Mouse (Mus musculus): Measurements from ENCODE around the gene Mfsd6. TPM values are rescaled to one million over a fixed set of nuclear protein-coding genes. Genes with fewer than 3 reads are reported as not detected.

Gene Mfsd6
- total RNA-seq (2021) = 18.2 and 21.1 TPM in 2 replicates
- long read RNA-seq, full-length matches to known transcripts = 11 of 23 reads
- long read RNA-seq, partial matches to known transcripts = 8 of 23 reads
- long read RNA-seq, other reads (novel, unspliced or antisense) = 4 of 23 reads

GRCm38 (mm10) chr1:52727056-52727900, at the start of gene Mfsd6:
Gene Mfsd6, minus strand, starts transcription at chr1:52727462.
- peak; percentile 63 for DNase-seq

- peak; percentile 55 for DNase-seq
These were observed 38.2 kb upstream of the Mfsd6 start for GRCm38 (mm10) chr1:52765176-52766111.

DNA sequence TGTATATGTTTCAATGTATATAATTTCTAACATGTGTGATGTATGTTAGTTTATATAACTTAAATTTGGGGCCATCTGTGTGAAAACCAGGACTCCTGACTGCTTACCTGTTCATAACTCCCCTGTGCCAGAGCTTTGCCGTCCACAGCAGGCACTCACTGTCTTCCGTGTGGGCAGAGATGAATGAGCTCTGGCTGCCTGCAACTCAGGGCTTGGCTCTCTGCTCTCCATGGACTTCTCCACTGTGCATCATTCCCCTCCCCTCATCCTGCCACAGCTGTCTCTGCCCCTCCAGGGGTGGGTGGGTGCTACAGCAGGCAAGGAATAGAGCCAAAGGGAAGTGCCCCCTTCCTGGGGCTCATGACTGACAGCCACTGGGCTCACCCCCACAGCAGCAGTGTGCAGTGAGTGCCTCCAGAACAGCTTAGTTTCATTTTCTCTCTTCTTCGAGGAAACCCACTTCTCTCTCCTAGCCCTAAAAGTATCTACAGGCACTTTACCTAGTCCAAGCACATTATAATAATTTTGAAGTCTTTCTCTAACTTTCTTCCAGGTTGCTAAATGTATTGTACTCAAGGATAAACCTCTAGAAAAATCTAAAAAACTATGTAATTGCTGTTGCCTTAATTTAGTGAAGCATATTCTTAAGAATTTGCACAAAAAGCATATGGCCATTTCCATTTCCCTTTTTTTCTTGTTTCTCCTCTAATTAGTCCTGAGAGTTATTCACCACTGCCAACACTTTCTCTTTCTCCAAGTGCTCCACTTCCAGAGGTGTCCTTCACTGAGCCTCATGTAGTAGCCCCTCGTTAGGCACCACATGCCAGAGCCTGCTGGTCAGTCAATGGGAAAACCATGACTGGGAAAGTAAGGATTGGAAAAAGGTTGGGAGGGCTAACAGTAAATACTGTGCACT, 36.9 kb upstream of the Mfsd6 start:
- peak; percentile 9 for DNase-seq

- DNase-seq = no peak
These were observed 30.9 kb upstream of the Mfsd6 start for GRCm38 (mm10) chr1:52758174-52758573.

GRCm38 (mm10) chr1:52754331-52754730, 27.1 kb upstream of the Mfsd6 start:
- DNase-seq = no peak

GRCm38 (mm10) chr1:52753828-52754227, 26.6 kb upstream of the Mfsd6 start:
- DNase-seq = no peak

DNA sequence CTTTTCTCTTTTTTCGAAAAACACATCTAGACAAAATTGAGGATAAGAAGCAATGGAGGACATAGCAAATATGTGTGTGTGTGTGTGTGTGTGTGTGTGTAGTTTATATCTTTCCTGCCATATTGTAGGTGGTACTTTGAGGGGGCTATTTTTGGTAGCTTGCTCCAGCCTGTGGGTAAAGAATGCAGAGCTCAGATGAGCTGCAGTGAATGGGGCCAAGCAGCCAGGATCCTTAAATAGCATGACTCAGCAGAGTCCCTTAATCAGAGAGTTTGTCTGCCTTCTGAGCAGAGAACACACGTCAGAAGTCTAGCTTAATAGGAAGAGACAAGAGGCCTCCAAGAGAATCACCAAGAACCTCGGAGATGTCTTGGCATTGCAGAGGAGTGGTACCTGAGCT, 25.4 kb upstream of the Mfsd6 start:
- no peak for DNase-seq

GRCm38 (mm10) chr1:52751634-52752033, 24.4 kb upstream of the Mfsd6 start:
- DNase-seq = no peak

GRCm38 (mm10) chr1:52749978-52750377, 22.7 kb upstream of the Mfsd6 start:
- DNase-seq = no peak

DNA sequence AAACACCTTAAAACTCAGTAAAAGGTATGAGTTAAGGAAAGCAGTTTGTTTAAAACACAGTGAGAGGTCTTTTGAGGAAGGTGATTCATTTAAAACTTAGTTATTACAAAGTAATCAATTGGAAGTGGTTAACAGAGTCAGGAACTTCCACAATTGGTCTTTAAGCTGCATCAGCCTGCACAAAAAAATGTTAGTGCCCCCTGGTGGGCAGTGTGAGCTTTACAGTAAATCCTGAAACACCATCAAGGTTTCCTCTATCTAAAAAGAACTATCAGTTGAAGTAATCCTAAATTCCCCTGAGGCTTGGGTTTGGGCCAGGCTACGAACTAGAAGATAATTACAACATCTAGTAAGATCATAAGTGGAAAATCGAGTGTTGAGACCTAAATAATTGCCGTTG, 21.0 kb upstream of the Mfsd6 start:
- peak; percentile 72 for DNase-seq

GRCm38 (mm10) chr1:52742567-52742966, 15.3 kb upstream of the Mfsd6 start:
- DNase-seq = no peak

DNA sequence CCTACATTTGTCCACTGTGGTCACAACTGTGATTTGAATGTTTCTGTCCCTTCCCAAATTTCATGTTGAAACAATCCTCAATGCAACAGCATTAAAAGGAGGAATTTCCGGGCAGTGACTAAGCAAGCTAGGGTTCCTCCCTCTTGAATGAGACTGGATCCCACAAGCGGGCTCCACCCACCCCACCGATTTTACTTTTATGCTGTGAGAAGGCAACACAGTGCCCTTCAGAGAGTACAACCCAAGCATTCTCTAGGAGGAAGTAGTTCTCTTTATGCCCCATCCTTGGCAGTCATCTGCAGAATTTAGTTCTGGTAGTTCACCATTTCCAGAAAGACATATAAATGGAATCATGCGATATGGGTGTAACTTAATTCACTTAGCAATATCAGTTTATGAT, 6.9 kb upstream of the Mfsd6 start:
- no peak for DNase-seq

DNA sequence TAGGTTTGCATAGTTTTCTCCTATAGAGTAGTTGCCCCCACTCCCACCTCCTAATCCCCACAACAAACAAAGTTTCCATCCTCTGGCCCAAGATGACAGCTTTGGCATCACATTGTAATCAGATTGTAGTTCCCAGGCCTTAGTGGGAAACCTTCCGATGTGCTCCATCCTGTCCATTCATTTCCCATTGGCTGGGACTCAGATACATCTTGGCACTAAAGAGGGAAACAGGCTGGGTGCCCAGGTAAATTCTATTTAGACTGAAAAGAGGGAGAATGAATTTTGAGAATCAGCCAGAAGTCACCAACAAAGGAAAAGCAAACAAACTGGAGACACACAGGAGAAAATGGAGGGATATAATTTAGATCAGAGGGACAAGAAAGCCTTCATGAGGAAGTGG, 3.0 kb upstream of the Mfsd6 start:
- DNase-seq = no peak

DNA sequence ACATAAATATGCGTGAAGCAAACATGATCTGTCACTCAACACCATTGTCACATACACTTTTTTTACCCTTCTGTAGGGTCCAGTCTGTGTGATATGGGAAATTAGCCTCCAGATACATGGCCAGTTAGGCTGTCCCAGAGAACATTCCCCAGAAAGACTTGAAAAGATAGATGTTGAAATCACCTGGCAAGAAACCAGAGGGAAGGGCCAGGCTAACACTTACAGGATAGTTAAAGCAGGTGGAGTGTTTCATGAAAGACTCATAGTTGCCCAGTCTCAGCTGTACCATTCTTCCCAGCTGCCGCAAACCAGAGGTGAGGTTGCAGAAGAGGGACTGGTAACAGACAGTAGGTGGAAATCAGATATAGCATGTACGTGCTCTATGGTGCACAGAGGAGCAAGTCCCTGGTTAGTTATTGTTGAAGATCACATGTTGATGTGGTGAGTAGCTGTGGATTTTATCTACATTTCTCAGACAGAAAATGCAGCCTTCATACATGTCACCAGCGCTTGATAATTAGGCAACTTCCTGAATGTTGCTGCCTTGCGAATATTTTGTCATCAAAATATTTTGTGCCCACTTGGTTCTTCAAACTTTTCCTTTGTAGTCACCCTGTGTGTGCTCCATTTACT, 1.7 kb upstream of the Mfsd6 start:
- no peak for DNase-seq

- peak; percentile 56 for DNase-seq
These were observed 749 bp downstream of the Mfsd6 start for GRCm38 (mm10) chr1:52726371-52727055.

DNA sequence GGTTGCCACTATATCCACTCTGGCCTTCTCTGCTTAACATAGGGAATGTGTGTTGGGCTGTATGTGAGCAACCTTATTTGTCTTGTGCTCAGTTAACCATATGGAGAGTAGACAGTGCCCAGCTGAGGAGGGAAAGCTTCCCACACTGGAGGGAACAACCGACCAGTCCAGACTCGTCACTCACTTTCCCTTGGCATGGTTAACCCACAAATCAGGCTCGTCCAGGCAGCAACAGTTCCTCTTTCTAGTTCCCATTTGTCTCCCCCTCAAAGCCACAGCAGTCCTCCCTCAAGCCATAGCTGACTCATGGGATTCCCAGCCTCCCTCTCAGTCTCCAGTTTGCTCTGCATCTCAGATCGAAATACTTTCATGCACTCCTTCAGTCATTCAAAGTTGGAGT, 4.7 kb downstream of the Mfsd6 start:
- no peak for DNase-seq

DNA sequence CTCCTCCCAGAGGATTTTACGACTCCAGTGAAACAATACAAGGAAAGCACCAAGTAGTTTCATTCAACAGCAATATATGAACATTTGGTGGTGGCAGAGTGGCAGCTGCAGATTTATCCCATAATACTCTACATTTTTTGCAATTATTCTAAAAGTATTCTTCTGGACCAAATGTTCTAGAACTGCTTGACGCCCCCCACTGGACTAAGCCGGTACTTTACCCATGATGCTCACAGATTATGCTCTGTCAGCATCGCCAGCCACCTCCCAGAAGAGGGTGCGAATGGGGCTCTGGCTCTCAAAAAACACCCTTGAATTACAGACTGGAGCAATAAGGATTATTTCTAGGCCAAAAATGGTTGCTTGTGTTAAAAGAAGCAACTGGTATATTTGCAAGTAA, 8.2 kb downstream of the Mfsd6 start:
- DNase-seq = no peak

DNA sequence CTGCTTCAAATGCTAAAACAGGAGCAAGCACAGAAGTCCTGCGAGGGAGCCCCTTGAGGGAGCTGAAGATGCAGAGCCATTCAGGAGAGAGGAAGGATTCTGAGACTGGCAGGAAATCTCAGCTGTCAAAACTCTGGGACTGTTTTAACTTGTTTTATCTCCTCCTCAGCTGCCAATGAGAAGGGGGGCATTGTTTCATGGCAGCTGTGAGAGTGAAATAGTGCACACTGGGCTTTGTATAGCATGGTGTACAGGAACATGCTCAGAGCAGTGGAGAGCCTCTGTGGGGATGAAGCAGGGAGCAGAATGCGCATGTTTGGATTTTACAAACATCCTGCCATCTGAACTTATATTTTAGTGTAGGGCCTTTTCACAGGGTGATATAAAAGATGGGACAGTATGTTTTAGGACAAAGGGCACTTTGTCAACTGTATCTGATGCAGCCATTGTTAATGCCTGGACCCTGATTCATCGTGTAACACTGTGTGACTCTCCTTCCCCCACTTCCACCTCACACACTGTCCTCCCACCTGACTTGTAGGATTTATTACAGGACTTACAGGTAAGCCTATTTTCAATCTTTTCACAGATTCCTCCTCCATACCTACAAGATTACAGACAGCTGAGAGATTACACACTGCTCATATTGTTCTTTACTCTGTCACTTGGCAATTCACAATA, 9.1 kb downstream of the Mfsd6 start:
- no peak for DNase-seq

- no peak for DNase-seq
These were observed 12.8 kb downstream of the Mfsd6 start for GRCm38 (mm10) chr1:52714451-52714850.

DNA sequence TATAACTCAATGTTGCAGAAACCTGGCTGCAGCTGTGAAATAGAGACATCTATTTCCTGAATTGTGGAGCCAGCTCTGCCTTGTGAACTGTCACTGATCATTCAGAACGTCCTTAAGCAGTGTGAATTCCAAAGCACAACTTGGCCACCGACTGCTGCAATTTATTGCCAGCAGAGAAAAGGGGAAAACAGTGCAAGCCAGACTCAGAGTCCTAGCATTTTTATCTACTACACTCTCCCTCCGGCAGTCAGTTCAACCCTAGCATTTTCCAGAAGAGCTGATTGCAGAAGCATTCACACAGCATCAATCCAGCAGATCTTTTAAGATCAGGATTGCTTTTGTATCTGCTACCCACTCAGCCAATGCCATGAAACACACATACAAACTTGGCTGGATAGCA, 13.2 kb downstream of the Mfsd6 start:
- DNase-seq = no peak
